Mouse (Mus musculus) kidney, adult 18-20 months (tissue): ENCODE measurements around the gene Erc2.
A peak's percentile ranks its signal among the peaks of the same experiment; 100 is the strongest.

Experiments used
- DNase-seq: peaks from one replicate; pipeline ENCODE4 v3.0.0; 2021

Gene Erc2

DNA sequence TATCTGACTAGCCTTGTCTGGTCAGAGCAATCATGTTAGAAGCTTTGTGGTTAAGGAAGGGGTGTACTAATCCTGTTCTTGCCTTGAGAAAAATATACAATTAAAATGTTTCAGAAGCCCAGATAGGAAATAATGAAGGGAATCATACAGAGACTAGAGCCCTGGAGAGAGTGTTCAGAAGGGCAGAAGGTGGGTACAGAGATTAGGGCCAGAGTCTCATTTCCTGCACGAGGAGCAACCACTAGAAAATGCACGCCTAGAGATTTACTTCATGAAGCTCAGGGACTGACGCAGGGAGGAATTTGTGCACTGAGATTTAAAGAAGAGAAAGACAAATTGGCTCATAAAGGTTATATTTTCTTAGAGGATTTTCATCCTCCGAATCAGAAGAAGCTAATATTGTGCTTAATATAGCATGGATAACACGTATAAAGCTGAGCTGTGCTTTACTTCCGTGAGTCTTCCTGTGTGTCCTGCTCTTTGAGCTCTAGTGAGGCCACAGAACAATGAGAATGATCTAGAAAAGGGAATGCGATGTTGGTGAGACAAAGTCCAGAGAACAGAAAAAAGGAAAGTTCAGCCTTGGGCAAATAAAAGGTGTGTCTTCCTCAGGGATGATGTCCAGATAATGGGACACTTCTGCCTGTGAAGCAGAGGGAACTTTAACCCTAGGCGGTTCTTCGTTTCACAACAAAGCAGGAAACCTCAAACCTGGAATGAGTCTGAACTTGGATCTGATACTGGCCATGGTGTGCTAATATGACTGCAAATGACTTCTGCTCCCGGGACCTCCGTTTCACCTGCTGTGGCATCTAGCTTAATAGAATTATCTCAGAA, 45.0 kb downstream of the Erc2 start:
- DNase-seq, result no peak

DNA sequence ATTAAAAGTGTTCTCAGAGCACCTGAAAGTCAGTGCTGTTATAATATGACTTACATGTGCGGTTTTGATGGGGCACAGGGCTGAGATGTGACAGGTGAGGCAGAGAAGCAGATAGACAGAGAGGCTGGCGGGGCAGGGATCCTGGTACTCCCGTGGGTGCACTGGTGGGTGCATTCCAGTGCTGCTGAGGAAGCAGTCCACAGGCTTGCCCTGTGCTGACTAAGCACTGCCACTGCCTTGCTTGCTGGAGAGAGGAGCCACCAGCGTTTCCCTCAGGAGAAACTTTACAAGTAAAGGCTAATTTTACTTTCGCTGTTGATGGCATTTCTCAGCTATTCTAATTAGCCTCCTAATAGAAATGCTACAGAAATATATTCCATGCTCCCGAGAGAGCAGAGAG, 45.9 kb downstream of the Erc2 start:
- DNase-seq, result peak; percentile 11

DNA sequence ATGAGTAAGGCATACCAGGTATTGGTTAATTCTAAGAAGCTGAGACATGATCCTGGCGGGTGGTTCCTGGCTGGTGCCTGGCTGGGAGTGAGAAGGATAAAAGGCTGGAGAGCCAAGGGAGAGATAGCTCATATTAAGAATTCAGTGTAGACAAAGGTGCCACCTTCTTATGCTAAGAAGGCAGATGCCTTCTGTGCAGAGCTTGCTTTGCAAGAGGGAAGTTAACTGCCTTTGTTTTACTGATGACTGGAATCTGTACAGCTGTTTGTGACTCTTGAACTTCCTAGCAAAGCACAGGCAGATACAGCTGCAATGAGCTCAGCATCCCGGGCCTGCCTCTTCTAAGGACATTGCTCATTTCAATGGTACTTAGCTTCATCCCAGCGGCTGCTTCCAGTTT, 47.7 kb downstream of the Erc2 start:
- no peak for DNase-seq

DNA sequence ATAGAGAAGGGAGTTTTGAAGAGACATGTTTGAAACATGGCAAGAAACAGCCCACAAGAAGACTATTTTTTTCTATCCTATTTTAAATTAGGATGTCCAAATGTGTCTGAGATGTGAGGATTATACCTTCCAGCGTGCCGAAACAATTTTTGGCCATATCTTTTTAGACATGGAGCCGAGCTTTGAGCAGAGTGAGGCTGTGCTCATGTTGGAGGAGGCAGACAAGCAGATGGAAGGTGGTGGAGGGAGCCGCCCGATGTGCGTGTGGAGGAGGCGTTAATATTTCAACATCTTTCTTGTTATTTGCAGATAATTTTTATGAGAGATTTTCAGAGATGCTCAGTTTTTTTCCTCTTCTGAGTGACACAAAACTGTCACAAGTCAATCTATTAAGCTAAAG, 50.5 kb downstream of the Erc2 start:
- no peak for DNase-seq

DNA sequence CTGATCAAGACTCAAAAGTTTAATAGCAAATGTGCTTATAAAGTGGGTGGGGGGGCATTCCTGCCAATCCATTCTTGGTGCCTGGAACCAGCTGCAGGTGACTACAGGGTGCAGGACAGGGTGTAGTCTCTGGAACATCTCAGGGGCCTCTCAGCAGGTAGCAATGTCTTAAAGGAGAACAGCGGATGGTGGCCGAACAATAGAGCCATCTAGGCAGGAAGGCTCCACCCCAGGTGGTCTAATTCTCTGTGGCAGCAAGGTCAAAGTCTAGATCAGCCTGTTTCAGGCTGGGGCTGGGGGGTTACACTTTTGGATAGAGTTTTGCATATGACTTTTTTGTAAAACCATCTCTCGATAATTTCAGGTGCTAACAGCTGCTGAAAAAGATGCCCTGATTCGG, 51.9 kb downstream of the Erc2 start:
- no peak for DNase-seq

DNA sequence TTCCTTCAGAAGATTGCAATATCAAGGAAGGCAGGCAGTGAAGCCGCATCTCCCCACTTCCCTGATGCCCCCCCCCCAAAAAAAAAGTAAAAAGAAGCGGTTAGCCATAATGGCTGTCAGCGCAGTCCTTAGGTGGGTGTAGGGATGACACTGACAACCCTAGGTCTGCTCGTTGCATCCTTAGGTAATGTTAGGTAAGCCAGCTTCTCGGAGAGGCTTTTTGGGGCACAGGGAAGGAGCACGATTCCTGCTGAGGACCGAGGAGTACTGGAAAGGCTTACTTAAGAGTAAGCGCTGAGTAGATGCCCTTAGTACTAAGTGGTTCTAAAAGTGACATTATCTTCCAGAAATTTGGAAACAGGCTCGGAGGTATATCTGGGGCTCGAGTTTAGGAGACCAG, 52.3 kb downstream of the Erc2 start:
- DNase-seq, result no peak

DNA sequence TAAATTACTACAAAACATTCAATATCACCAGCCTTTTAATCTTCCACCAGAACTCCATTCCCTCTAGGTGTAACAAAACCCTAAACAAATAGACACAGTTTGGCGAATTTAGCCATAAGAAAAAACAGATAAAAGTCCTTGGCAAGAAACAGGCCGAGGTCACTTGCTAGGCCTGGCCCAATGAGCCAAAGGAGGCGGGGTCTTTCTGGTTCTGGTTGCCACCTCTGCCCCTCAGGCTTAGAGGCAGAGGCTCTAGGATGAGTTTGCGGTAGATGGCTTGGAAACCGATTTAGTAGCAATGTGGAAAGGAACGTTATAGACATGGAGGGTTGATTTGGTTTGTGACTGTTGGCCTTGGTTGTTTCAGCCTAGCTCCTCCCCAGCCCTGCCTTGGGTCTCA, 52.8 kb downstream of the Erc2 start:
- no peak for DNase-seq

DNA sequence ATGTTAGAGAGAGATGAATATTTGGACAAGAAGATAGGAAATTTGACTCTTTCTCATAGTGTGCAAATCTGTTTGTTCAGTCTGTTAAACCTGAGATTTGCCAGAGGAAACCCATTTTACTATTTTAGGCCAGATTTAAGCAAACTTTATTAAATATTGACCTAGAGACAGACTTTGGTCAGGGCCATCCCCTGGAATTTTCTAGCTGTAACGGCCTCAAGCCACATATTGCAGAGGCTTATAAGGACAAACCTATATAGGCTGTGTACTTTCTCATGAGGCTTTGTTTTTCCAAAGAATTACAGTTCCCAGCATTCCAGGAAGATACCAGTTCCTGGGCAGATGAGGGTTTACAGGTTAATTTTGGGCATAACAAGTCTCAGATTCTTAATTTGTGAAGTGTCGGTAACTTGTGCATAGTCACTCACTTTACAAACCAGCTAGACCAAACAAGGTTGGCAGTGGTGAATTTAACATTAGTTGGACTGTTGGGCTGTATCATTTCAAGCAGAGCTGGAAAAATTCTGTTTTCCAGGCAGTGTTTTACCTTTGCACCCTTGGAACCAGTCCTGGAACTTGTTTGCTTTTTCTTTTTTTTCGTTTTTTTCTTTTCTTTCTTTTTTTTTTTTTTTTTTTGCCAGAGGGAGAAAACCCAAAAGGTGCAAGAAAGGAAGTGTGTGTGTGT, 60.3 kb downstream of the Erc2 start:
- no peak for DNase-seq

DNA sequence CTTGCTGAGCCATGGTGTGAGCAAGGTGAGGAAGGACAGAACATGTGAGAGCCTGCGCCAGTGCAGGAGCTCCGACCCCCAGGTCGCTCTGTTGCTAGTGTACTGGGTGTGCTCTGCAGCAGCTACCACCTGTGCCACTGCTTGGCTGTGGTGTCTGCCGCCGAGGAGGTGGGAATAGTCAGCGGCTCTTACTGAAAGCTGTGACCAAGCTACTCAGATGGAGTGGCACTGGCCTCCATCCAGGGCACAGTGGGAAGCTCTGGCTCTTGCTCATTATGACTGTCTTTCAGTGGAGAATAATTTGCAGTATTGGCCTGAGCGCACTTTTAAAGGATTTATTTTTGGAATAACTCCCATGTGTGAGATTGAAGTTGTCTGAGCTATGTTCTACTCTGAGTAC, 73.6 kb downstream of the Erc2 start:
- DNase-seq, result no peak

DNA sequence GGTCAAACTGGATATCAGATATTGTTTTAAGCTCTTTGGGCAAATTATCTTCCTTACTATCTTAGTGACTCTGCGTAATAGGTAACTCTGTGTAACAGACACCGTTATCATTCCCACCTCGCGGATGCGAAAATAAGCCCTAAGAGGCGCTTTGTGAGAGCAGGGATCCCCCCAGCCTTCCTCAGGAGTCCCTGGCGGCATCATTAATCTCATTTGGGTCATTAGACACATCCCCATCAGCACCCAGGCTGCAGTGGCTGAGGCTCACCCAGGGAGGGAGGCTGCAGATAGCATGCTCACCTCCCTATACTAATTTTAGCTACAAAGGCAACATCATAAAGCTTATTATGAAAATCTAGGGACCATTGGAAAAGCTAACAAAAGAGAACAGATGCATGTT, 95.1 kb downstream of the Erc2 start:
- no peak for DNase-seq

DNA sequence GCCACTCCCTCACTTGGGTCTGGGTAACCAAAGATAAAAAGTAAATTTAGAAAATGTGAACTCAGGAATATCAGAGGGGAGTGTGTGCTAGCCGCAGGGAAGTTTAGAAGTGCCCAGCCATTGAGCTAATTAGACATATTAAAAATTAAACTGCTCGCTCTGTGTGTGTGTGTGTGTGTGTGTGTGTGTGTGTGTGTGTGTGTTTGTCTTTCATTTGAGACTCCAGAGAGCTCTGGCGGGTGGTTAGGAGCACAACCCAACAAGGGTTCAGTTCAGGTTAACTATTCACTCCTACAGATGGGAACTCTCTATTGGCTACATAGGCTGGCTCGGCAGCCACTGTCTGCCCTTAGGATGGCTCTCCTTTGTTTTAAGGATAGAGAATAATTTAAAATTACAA, 97.4 kb downstream of the Erc2 start:
- DNase-seq, result no peak

DNA sequence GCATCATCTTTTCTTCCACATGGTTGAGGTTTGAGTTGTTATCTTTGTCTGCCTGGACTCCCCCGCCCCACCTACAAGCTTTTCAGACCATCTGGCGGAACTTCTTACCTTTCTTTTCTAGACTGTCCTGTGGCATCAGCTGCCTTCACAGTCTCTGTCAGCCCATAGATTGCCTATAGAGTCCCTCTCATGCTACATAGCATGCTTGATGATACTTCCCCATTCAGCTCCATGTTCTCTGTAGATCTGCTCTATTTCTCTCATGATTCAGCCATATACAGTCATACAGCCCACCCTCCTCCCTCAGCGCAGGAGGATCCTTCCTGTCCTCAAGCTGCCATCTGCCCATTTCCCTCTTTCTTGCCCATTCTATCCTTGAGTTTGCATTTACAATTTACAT, 98.7 kb downstream of the Erc2 start:
- DNase-seq, result no peak

DNA sequence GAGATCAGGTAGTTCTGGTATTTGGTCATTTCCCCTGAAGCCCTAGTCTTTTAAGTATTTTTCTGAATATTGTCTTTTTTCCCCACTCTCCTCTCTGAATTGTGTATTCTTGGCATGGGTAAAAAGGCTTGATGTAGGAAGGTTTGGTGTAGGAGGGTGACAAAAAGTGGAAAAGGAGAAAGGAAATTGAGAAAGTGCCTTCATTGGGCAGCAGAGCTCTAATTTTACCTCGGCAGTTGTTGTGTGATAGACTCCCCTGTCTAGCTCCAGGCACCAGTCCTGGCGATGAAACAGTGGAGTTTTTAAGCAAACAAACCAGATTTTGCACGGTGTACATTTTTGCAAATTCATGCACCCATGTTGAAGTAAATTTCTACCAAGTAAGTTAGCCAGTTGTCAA, 99.5 kb downstream of the Erc2 start:
- no peak for DNase-seq

DNA sequence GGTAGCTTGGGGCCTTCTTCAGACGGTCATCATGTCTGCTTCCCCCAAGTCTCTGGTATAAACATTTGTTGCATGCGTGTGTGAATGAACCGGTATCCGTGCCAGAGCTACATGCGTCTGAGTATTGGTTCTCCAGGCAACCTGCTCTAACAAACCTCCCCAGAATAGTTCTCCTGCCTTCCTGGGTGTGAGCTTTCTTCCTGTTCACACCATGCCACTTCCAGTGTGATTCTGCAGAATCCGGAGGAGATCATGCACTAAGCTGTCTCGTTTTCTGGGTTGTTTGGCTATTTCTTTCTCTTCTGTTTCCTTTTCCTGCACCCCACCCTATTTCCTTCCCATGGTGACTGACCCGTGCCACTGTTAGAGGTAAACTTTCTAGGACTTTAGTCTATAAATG, 105.3 kb downstream of the Erc2 start:
- no peak for DNase-seq

DNA sequence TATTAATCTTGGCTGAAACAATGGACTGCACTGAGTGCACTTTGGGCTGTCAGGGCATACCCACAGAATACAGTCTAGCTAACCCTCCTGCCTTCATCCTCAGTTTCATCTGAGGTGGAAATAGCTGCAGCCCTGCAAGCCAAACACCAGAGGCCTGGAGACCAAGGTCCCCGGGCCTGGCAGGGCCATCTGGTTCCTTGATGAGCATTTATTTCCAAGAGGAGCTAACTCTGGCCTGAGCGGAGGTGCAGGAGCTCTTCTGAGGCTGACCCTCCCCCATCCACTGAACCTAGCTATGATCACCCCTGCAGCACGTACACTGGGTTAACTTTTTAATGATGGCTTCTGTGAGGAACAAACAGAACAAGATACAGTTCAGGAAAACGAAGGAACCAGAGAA, 108.9 kb downstream of the Erc2 start:
- no peak for DNase-seq

DNA sequence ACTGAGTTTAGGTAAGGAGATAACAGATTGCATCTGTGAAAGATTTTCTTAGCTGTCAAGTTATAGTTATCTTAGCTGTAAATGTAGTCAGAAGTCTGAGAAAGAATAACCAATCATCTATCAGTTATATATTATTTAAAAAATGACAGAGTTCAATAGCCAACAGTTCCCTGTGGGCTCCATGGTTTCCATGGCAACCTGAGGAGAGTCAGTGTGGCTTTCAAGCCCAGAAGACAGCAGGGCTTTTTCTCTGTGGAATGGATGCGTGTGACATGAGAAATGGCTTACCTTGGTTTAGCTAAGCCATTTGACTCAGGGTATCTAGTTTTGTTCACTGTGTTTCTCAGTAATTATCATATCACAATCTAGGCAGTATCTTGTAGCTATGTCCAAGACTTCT, 117.2 kb downstream of the Erc2 start:
- no peak for DNase-seq

DNA sequence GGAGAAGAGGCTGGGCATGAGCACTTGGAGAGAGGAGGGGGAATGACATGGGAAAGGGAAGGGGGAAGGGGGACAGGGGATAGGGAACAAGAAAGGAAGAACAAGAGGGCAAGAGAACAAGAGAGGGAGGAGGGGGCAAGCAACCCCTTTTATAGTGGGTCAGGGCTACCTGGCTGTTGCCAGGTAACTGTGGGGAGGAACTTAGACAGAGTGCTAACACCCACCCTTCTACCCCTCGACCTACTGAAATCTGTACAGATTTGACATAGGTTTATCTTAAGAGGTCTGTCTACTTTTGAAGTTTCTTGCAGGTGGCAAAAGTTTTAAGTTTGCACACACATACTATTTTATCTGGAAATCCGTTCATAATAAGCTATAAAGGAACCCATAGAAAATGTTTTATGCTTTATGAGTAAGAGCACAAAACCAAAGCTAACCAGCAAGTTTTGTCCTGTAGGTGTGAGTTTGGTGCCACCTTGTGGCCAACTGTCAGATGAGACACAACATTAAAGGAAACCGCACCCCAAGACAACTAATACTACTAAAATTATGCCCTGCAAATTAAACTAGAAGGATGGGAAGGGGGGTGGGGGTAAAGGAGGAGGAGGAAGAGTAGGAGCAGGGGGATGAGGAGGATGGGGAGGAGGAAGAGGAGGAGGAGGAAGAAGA, 119.2 kb downstream of the Erc2 start:
- DNase-seq, result peak; percentile 66

DNA sequence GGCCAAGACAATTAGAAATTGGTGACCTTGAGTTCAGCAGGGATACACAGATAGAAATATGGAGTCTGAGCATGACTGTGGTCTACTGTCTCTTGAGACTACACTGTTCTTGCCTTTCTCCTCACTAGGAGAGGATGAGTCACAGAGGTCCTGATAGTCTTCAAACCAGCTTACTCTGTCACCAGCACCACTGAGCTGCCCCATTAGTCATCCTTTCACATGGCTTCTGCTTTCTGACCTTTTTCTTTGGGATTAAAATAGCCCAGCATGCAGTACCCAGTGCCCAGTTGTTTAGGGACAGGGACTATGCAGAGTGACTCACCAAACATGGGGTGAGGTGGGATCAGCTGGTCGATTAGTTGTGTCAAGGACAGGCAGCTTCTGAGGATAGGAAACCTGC, 132.1 kb downstream of the Erc2 start:
- no peak for DNase-seq

DNA sequence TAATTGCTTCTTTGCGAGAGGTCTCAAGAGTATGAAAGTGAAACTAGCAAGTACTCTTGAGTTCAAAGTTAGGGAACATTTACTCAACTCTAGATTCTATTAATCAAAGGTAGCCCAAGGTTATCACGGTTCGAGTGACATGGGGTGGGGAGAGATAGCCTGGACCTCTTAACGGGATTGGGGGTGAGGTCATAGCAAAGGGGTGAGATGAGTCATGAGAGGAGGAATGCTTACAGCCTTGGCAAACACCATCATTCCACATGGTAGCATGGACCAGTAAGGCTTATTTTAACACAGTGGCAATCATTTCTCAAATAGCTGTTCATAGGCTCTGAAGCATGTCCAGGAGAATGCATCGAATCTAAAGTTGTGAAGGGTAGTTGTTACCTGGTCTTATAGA, 134.7 kb downstream of the Erc2 start:
- no peak for DNase-seq

DNA sequence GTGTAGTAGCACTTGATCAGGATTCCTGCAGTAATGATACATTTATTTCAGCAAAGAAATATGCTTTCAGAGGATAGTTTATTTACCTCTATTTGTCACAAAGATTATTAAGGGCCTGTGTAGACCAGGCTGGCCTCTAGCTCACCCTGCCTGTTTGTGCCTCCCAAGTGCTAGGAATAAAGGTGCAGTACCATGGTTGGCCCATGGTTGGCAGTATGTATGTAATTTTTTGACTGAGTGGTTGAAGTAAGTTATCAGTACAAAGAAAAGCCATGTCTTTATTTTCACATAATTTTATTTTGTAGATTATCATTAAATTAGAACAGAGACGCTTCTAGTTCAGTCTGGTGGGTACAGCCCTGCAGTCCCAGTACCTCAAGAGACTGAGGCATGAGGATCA, 136.0 kb downstream of the Erc2 start:
- no peak for DNase-seq

DNA sequence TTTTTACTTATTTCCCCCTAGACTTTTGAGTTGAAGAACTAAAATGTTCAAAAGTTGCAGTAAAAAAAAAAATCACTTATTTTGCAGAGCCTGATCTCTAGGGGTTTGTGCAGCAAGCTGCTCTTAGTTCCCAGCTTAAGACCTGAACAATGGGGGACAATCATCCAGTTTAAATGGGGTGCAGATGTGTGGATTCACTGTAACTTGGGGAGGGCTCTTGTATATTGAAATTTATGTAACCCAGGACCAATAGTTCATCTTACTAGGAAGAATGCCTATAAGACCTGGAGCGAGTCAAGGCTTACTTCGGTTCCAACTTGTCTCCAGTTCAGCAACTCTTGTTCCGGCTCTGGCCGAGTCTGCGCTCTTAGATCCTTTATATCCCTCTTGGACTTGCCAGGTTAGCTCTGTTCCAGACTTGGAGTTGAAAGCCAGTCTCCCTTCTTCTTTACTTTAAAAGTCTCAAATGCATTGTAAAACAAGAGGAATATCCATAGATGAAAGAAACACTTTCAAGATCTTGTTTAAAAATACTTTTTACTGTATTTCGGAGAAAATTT, 136.9 kb downstream of the Erc2 start:
- no peak for DNase-seq

DNA sequence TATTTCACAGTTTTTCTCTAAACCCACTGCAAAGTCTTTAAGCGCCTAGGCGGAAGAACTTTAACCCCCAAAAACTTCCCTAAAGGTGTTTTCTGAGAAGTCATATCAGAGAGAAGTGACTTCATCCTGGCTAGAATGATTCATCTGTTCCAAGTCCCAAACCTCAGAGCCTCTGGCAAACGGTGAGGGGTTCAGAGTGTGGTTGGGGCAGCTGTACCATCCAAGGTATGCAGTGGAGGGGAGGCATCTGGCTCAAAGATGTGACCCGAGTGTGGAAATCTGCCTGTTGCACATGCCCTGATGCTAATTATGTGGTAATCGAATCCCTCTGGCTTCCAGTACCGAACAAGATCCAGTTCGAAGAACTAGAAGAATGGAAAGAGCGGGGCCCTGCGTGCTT, 137.8 kb downstream of the Erc2 start:
- no peak for DNase-seq

DNA sequence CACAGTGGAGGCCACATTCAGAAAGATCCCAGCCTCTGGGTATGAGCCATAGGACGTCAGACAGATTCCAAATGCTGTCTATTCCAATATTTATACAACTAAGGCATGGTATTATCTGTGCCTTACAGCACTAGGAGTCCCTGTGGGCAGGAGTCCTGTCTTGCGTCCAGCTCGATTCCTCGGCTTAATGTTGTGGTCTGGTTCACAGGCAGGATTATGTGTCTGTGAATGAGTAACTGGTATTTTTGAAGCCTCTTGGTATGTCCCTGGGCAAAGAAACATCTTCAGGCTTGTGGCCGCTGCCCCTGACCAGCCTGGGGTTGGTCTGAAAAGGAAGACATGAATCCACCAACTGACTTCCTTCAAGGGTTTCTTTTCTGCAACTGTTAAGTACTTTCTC, 153.1 kb downstream of the Erc2 start:
- DNase-seq, result peak; percentile 3

DNA sequence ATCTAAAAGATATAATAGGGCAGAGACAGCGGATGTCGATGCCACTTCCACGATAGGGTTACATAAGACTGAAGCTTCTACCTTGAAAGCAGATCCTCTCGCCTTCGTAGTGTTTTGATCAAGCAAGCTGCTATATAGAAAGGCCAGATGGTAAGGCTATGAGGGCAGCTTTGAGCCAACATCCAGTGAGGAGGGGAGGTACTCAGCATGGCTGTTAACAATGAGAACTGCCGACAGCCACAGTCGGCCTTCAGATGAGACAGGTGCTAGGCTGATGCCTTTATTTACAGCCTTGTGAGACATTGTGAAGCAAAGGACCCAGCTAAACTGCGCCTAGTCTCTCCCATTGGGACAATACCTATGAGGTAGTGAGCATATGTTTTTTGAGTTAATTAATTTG, 156.3 kb downstream of the Erc2 start:
- no peak for DNase-seq
